Mouse (Mus musculus) lung, adult 2 months (tissue): ENCODE data around the gene Tox2.

Experiments
- CTCF ChIP-seq: fragments of 200-500 bp; IDR thresholded peaks from 2 replicates; pipeline ENCODE4 v1.5.1; 2011; ENCODE audit warnings: mild to moderate bottlenecking, low read length, control low read depth; ENCODE audit not compliant: insufficient read depth
- POLR2A ChIP-seq: fragments of 200-500 bp; IDR thresholded peaks from 2 replicates; pipeline ENCODE4 v1.6.1; 2011; ENCODE audit warnings: low read depth, mild to moderate bottlenecking, control low read depth, low read length, borderline replicate concordance; ENCODE audit errors: extremely low read depth

- TF ChIP-seq POLR2A (no peak), CTCF (no peak)
Measured at GRCm38 (mm10) chr2:163209139-163209538, 6.2 kb downstream of the Tox2 start.
